Mouse (Mus musculus) heart, embryonic 10.5 days (tissue): ENCODE measurements around the gene Acoxl. TPM values are rescaled to one million over a fixed set of nuclear protein-coding genes. Genes with fewer than 3 reads are reported as not detected.
"Not testable (repeated sequence)": the region's sequence is repeated elsewhere in the genome, so short reads cannot be mapped to it uniquely, and the experiment has no call there.

Experiments
- DNase-seq: peaks from one replicate; pipeline ENCODE4 v3.0.0-alpha.2; 2017; ENCODE audit warnings: low spot score
- H3K27ac ChIP-seq: fragments of 300-500 bp; sonication (generic); 2 replicates; pipeline ENCODE4 v1.5.1; 2016; ENCODE audit warnings: mild to moderate bottlenecking
- H3K27me3 ChIP-seq: fragments of 300-500 bp; sonication (generic); 2 replicates; pipeline ENCODE4 v1.6.1; 2016; ENCODE audit warnings: mild to moderate bottlenecking; ENCODE audit not compliant: poor library complexity, insufficient read depth, severe bottlenecking
- H3K36me3 ChIP-seq: fragments of 300-500 bp; sonication (generic); 2 replicates; pipeline ENCODE4 v1.6.1; 2016; ENCODE audit warnings: mild to moderate bottlenecking, moderate library complexity
- H3K4me1 ChIP-seq: fragments of 300-500 bp; sonication (generic); 2 replicates; pipeline ENCODE4 v1.6.1; 2016; ENCODE audit warnings: mild to moderate bottlenecking
- H3K4me3 ChIP-seq: fragments of 300-500 bp; sonication (generic); 2 replicates; pipeline ENCODE4 v1.5.1; 2016; ENCODE audit warnings: mild to moderate bottlenecking, moderate library complexity
- H3K9me3 ChIP-seq: fragments of 300-500 bp; sonication (generic); 2 replicates; pipeline ENCODE4 v1.6.1; 2016; ENCODE audit warnings: mild to moderate bottlenecking, moderate library complexity
- WGBS: fragments of 180-500 bp; shearing (Covaris S2); methylation state at CpG from one replicate; pipeline ENCODE4 v1.1.7; 2016; 5-methylcytosine and 5-hydroxymethylcytosine counted together
- polyA plus RNA-seq: library from polyadenylated mRNA; unstranded; fragments of >200 nt; fragmentation: Nextera tagmentation; extraction: Ambion mirVana; gene quantifications from 2 replicates; pipeline ENCODE4 v1.2.1, GENCODE M21; 2016

Gene Acoxl
- polyA plus RNA-seq, 1 experiment from 2014 or later = 0.39 TPM

DNA sequence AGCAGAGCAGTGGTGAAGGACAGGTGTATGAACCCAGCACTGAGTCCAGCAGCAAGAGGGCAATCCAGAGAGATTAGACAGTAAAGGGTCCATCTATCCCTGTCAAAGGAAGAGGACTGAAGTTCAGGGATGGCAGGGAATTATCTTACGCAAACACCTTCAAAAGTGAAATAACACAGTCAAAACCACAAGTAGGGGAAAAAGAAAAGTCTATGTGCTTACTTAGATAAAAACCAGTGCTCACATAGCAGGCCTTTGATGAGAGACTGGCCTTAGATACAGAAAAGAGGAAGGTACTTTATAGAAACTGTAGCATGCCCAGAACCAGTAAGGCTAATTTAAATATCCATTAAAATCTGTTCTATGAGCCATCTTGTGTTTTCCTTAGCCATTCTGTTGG lies 246.8 kb downstream of the Acoxl start:
- Histone ChIP-seq H3K27ac (no peak overlapping the region), H3K4me1 (peaks cover 39% of the 10 kb centered on the region), H3K27me3 (no peaks in the 10 kb centered on the region), H3K36me3 (no peaks in the 10 kb centered on the region), H3K9me3 (no peaks in the 10 kb centered on the region), H3K4me3 (no peak overlapping the region)
- no peak for DNase-seq
- WGBS = 85% methylated on average over 1 of the region's 1 CpGs

DNA sequence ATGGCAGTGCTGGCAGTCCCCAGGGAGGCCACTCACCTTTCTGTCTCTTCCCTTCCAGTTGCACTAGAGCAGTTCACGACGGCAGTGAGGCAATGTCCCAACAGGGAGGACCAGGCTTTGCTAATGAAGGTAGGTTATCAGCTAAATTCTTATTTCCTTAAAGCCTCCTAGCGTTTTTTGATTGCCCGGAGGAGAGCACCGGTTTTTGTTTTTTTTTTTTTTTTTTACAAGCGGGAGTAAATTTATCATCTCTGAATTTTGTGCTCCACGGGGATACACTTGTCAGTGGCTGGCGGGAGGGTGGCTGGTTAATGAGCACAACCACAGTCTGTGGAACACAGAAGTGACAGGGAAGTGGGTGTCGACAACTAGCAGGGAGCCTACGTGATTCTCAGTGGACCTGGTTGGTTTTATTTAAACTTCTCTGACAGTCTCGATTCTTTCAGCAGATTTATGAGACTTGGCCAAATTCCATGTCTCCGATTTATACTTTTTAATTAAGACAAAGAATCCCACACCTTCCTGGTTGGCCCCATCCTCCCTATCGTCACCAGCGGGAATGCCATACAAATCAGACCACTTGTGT lies 247.7 kb downstream of the Acoxl start:
- Histone ChIP-seq H3K27ac (peak overlapping the region; percentile 74), H3K9me3 (no peaks in the 10 kb centered on the region), H3K36me3 (no peaks in the 10 kb centered on the region), H3K27me3 (no peaks in the 10 kb centered on the region), H3K4me1 (peaks cover 39% of the 10 kb centered on the region), H3K4me3 (no peak overlapping the region)
- 41% methylated on average over 14 of the region's 14 CpGs for WGBS
- DNase-seq = no peak

GRCm38 (mm10) chr2:128086996-128087526 lies 248.4 kb downstream of the Acoxl start:
- Histone ChIP-seq H3K27me3 (no peaks in the 10 kb centered on the region), H3K9me3 (no peaks in the 10 kb centered on the region), H3K4me3 (no peak overlapping the region), H3K27ac (peak overlapping the region; percentile 74; the same call in 1 of the 2 replicates), H3K4me1 (peaks cover 42% of the 10 kb centered on the region), H3K36me3 (no peaks in the 10 kb centered on the region)
- WGBS = 44% methylated on average over 7 of the region's 7 CpGs
- no peak for DNase-seq

DNA sequence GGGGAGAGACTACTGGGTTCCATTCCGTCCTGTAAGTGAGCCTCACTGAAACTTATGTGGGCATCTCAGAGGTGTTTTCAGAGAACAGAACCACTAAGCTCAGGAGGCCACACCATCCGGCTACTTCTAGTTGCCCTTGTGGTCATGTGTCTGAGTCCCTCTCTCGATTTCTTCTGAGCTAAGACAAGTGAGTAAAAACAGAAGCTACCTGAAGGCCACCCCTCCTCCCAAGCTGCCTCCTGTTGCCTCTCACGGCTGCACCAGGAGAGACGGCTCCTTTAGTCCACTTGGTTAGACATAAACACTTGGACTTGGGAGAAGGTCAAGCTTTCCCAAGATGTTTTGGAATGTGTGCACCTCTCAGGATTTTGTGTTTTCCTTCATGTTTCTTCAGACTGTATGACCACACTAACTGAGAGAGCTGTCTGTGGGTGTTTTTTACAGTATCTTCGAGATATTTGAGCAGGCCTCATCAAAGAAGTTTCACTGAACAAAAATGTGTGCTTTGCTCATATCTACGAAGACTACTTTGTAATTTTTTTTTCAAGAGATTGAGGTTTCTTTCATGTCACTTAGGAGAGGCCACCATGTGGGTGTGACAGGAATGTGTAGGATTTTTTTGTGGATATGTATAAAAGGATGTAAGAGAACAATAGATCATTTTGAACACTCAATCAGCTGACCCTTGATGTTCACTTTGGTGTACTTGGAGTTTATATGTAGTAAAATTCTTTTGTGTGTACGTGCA lies 249.3 kb downstream of the Acoxl start:
- Histone ChIP-seq H3K27me3 (no peaks in the 10 kb centered on the region), H3K36me3 (no peaks in the 10 kb centered on the region), H3K4me1 (peaks cover 44% of the 10 kb centered on the region), H3K27ac (peak overlapping the region; percentile 69; the same call in 1 of the 2 replicates), H3K9me3 (no peaks in the 10 kb centered on the region), H3K4me3 (no peak overlapping the region)
- WGBS = 69% methylated on average over 8 of the region's 8 CpGs
- DNase-seq = no peak

DNA sequence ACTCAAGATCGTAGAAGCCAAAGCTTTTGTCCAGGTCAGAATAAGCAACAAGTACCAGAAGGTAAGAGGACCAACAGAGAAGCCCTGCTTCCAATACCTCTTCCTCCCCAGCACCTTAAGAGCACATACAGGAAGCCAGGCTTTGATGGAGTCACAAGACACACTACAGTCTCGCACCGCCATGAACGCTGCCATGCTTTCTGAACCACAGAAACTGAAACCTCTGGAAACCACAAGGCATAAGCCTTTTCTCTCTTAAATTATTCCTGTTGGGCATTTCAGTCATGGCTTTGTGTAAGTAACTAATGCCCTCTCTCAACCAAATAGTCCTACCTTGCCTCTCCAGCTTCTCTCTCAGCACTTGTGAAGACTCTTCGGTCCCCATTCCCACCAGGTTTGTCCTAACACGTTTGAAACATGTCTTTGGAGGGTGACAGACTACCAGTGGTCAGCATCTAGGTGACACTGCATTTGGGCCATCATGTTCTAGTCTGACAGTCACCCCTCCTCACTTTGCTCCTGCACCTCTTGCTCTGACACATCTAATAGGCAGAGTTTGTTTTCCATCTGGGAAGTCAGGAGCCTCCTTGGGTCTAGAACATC lies 251.7 kb downstream of the Acoxl start:
- no peaks in the 10 kb centered on the region for H3K36me3 ChIP-seq
- no peaks in the 10 kb centered on the region for H3K27me3 ChIP-seq
- no peaks in the 10 kb centered on the region for H3K9me3 ChIP-seq
- H3K4me3 ChIP-seq = no peak overlapping the region
- H3K4me1 ChIP-seq = peaks cover 29% of the 10 kb centered on the region
- WGBS = 78% methylated on average over 6 of the region's 6 CpGs
- no peak overlapping the region for H3K27ac ChIP-seq
- no peak for DNase-seq

DNA sequence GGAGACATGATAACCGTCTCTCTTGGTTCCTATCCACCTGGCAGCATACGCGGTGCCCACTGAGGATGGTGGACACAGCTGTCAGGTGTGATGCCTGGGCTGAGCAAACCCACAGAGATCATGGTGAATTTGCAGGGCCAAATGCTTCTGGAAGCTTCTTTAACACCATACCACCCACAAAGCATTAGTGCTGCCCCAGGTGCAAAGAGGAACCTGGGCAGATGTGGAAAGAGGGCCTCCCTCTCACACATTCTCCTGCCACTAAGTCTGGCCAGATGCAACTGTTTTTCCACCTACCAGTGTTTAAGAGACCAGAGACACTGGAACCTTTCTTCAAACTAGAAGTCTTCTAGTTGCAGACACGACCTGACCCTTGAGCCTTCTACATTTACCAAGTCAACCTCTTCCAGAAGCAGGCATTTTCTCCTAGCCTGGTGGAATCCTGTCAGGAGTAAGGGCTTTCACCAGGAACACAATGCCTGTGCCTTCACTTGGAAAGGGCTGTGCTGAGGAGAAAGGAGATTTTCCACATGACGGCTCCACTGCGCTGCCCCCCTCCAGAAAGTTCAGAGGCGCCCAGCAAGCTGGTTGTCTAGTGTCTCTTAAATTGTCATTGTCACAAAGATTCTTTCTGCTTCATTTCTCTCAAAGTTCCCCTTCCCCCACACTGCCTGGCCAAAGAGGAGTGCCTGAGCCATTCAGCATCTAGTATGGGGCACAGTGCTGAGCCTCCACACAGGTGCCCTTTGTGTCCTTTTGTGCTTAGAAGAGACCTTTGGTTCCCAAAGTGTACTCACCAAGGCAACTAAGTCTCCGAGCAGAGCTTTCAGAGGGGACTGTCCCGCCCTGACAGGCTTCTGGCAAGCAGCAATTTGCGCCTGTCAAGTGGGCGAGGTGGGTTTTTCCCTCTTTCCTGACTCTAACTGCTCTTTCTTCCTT lies 253.0 kb downstream of the Acoxl start:
- H3K4me3 ChIP-seq = no peak overlapping the region
- no peak overlapping the region for H3K27ac ChIP-seq
- no peaks in the 10 kb centered on the region for H3K9me3 ChIP-seq
- H3K36me3 ChIP-seq = no peaks in the 10 kb centered on the region
- DNase-seq = no peak
- WGBS = 73% methylated on average over 11 of the region's 11 CpGs
- no peaks in the 10 kb centered on the region for H3K27me3 ChIP-seq
- H3K4me1 ChIP-seq = peaks cover 17% of the 10 kb centered on the region

- no peaks in the 10 kb centered on the region for H3K36me3 ChIP-seq
- no peaks in the 10 kb centered on the region for H3K9me3 ChIP-seq
- H3K27me3 ChIP-seq = no peaks in the 10 kb centered on the region
- H3K27ac ChIP-seq = no peak overlapping the region
- DNase-seq = no peak
- no peak overlapping the region for H3K4me3 ChIP-seq
- WGBS = 88% methylated on average over 2 of the region's 2 CpGs
- H3K4me1 ChIP-seq = peaks cover 10% of the 10 kb centered on the region
Observed at GRCm38 (mm10) chr2:128092451-128092850, 253.8 kb downstream of the Acoxl start.

DNA sequence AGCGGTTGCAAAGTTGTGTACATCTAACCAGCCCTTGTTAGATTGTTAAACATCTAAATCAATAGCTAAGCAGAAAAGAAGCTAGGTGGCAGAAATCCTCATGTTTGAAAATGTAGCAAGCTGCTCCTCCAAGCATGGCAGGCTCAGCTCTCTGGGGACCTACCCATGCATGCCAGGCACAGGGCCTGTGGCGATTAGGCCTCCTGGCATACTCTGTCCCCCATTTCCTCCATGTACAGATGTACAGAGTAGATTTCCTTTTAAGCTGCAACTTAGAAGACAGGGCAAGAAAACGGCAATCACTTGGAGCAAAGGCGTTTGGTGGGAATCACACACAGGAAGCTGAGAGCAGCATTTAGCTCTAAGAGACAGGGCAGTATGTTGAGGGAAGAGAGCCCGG lies 255.5 kb downstream of the Acoxl start:
- 82% methylated on average over 5 of the region's 5 CpGs for WGBS
- peaks cover 5% of the 10 kb centered on the region; the same call in 1 of the 2 replicates for H3K4me1 ChIP-seq
- H3K27ac ChIP-seq = no peak overlapping the region
- no peaks in the 10 kb centered on the region for H3K36me3 ChIP-seq
- no peak for DNase-seq
- no peaks in the 10 kb centered on the region for H3K27me3 ChIP-seq
- no peak overlapping the region for H3K4me3 ChIP-seq
- H3K9me3 ChIP-seq = no peaks in the 10 kb centered on the region

DNA sequence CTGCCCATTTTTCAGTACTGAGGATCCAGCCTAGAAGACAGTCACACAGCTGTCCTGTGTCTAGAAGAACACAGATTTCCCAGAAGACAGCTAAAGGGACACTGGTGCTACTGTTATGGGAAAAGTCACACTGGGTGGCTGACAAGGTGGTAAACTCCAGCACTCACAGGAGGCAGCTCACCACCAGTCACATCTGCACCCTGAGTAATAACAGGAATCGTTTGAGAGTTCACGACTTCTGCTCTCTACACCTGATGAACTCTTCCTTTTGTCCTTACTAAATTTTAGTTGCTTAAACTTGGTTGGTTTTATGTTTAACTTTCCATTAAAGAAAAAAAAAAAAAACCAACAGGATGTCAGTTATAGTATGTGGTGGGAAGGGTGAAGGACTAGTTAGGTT lies 255.9 kb downstream of the Acoxl start:
- no peak for DNase-seq
- peaks cover 5% of the 10 kb centered on the region; the same call in 1 of the 2 replicates for H3K4me1 ChIP-seq
- H3K36me3 ChIP-seq = no peaks in the 10 kb centered on the region
- WGBS = 60% methylated on average over 2 of the region's 2 CpGs
- H3K27ac ChIP-seq = no peak overlapping the region
- no peaks in the 10 kb centered on the region for H3K9me3 ChIP-seq
- H3K4me3 ChIP-seq = no peak overlapping the region
- H3K27me3 ChIP-seq = no peaks in the 10 kb centered on the region

DNA sequence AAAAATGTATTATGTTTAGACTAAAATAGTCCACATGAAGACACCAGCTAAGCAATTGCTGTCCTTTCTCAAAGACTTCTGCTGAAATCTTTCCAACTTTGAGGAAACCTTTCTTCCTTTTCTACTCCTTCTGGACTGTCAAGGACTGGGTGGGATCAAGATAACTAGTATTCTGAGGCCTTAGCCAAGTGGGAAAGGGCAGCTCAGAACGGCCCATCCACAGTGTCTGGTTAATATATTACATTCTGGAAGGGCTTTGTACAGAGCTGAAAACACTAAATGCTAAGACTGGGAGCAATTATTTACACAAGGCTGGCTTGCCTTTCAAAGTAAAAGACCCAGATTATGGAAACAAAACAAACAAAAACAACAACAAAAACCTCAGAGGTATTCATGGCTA lies 256.6 kb downstream of the Acoxl start:
- Histone ChIP-seq H3K4me1 (peaks cover 5% of the 10 kb centered on the region; the same call in 1 of the 2 replicates), H3K27ac (no peak overlapping the region), H3K36me3 (no peaks in the 10 kb centered on the region), H3K4me3 (no peak overlapping the region), H3K27me3 (no peaks in the 10 kb centered on the region), H3K9me3 (no peaks in the 10 kb centered on the region)
- DNase-seq = no peak
- WGBS = 47% methylated on average over 1 of the region's 1 CpGs

- 83% methylated on average over 1 of the region's 1 CpGs for WGBS
- Histone ChIP-seq H3K4me1 (peaks cover 5% of the 10 kb centered on the region; the same call in 1 of the 2 replicates), H3K4me3 (no peak overlapping the region), H3K9me3 (no peaks in the 10 kb centered on the region), H3K36me3 (no peaks in the 10 kb centered on the region), H3K27me3 (no peaks in the 10 kb centered on the region), H3K27ac (no peak overlapping the region)
- DNase-seq = no peak
Observed at GRCm38 (mm10) chr2:128096070-128096469, 257.4 kb downstream of the Acoxl start.

GRCm38 (mm10) chr2:128098118-128098517 lies 259.4 kb downstream of the Acoxl start:
- H3K27ac ChIP-seq, H3K4me1 ChIP-seq, H3K36me3 ChIP-seq, H3K4me3 ChIP-seq, H3K27me3 ChIP-seq, DNase-seq, H3K9me3 ChIP-seq: not testable (repeated sequence)
- 87% methylated on average over 4 of the region's 5 CpGs for WGBS
